Mouse (Mus musculus): ENCODE measurements around the gene Cped1.

Gene Cped1

DNA sequence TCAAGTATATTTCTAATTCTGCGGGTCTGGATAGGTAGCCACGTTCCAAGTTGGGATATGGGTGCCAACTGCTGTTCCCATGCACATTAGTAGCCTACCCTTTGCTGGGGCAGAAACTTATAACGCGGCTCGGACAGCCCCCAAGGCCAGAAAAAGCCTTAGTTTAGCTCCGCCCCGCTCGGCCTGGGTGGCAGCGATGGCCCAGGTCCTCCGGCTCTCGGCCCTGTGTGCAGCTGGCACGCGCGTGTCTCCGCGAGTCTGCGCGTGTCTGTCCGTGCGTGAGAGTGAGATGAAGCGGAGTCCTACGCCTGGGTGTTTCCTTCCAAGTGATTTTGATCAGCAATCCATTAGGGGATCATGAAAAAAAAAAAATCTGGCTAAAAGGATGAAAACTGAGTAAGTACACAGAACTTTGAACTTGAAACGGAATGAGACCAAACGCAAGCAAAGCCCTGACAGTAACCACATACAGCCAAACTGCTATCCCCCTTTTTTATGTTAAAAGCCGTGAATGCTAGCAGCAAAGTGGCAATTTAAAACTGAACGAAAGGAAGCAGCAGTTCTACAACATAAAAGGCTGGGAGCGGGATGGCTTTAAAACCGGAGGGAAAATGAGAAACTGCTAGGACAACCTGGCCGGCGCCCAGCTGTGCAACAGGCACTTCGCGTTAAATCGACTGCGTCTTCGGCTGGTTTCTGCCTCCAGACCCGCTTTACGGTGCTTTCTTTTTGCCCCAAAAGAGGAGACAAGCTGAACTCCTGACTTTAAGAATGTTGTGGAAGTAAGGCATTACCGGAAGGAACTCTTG is at the start of gene Cped1:
Cped1 (plus strand) TSS at position 185 of the 809 bp plus-strand sequence.
- DNase-seq (ENCODE audit: low read depth, low spot score) = peak; percentile 59

DNA sequence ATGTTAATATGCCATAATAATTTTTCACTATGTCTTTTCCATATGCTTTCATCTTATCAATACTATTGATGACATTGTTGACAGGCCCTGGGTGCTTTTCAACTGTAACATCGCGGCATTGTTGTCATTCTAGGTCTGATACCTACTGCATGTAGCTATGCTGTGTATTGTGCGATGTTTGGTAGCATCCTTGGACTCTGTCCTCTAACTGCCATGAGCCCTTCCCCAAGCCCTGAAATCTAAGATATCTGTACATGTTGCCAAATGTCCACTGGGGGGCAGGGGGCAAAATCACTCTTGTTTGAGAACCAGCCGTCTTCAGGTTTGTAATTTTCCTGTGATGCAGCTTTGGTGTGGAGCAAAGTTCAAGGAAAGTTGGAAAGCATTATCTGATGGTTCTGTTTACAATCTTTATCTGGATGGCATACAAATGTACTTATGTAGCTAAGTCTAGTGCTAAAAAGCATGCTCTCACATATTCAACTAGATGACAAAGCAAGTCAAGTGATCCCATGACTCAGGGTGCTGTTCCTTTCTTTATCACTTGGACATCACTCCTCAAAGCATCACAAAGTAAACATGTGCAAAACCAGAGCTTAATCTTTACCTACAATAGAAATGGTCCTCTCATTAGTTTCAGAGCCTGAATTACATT is 47.6 kb upstream of the Cped1 start:
- no peak for DNase-seq (ENCODE audit: low read depth, low spot score)

DNA sequence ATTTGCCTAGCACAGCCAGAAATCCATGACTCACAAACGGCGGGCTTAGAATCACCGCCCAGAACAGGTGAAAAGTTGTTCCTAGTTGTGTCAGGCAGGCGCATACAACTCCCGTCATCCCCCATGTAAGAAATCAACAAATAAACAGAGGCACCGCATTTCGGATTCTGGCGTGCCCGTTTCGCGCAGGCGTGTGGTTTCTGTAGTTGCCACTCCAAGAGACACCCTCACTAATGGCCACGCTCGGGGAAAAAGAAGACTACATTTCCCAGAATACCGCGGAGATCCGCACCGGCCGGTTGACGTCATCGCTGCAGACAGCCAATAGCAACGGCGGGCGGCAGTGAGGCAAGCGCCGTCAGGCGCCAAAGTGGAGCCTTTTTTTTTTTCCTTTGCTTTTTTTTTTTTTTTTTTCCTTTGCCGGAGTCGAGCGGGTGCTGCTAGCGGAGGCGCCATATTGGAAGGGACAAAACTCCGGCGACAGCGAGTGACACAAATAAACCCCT is 36.4 kb upstream of the Cped1 start, which contains the start of gene Ing3:
Ing3 (plus strand) TSS at position 346 of the 506 bp plus-strand sequence.
- peak; percentile 99 for DNase-seq (ENCODE audit: low read depth, low spot score)

DNA sequence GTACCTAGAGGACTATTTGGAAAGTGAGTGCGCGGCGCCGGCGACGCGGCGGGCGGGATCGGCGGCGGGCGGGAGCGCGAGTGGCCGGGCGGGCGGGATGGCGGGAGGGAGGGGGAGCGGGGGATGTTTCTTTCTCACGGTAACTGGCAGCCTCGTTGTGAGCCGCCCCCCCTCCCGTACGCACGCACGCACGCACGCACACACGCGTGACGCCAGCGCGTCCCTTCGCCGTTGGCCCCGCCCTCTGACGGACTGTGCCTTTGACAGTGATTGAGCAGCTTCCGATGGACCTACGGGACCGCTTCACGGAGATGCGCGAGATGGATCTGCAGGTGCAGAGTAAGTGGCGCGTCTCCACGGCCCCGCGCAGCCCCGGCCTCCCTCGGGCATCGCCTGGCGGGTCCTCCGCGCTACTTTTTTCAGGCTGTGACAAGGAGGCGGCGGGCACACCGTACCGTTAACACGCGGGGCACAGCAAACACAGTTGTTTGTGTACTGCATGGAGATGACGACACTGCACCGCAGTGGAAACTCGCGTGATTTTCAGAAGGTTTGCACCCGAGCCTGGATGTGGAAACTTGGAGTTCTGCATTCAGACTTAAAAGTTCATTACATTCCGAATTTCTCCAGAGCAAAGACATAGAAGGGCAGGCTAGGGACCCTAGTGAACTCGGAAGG is 35.8 kb upstream of the Cped1 start:
- peak; percentile 92 for DNase-seq (ENCODE audit: low read depth, low spot score)

DNA sequence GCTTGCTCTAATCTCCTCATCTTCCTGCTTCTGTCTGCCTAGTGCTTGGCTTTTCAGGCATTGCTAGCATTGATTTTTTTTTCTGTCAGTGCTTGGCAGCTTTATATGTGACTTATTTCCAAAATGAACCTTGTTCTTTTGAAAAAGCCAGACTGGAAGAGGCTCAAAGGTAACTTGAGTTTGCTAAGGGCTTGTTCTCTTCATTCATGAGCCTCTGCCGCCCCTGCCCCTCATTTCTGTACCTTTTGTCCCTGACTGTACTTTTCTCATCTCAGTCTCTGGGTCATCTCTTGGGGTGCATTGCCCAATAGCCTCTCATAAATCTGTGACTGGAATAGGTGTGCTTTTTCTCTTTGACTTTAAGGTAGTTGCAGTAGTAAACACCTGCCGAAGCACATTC is 35.0 kb upstream of the Cped1 start:
- DNase-seq (ENCODE audit: low read depth, low spot score) = no peak

DNA sequence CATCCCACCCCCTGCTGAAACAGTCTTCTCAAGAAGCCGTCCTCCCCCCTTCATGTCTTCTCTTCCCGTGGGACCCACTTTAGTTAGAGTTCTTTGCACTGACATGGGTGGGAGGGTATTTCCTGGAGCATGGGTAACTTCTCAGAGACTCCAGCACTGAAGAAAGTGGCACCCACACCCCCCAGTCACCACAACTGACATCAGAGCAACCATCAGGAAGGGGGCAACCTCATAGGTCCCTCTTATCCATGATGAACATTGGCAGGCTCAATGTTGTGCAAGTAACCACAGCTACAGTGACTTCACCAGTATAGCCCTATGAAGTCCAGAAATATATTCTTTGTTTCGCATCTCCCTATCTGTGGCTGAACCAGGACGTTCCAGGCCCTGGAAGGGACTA is 30.2 kb upstream of the Cped1 start:
- DNase-seq (ENCODE audit: low read depth, low spot score) = no peak

DNA sequence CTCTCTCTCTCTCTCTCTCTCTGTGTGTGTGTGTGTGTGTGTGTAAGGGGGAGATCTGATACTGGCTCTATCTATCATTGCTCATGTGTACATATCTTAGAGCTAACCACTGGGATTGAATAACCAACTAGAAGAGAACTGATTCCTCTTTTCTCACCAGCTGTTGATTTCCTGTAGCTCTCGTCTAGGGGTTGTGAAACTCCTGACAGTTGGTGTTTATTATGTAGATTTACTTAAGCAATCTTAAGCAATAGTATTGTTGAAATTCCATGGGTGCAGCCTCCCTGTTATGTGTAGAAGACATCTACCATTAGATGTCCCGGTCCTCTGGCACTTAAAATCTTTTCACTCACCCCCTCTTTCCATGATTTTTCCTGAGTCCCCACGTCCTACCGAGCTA is 26.8 kb upstream of the Cped1 start:
- no peak for DNase-seq (ENCODE audit: low read depth, low spot score)

DNA sequence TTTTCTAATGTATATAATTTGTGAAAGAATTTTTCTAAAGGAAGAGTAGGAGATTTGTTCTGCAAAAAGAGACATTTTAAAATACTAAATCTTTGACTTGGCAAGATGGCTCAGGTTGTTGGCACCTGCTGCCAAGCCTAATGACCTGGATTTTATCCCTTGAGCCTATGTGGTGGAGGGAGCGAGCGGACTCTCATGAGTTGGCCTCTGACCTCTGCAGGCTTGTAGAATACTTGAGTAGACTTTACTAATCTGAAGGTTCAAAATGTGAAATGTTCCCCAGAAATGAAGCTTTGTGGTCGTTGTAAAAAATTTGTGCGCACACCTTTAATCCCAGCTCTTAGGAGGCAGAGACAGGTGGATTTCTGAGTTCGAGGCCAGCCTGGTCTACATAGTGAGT is 25.8 kb upstream of the Cped1 start:
- no peak for DNase-seq (ENCODE audit: low read depth, low spot score)

DNA sequence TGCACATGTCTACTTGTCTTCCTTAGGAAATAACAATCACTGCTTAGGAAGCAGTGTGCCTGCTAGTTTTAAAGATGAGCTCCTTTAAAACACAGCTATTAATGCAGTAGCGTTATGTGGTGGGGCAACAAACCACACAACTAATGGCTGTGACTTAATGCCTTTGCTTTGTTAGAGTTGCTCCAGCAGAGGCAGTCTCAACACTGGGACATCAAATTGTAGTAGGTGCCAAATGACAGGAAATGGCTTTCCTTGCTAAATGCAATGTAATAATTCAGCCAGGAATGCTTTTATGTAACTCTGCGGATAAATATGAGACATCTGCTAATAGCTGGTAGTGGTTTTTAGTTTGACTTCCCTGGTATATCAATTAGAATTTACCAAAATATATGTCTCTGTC is 8.2 kb upstream of the Cped1 start:
- DNase-seq (ENCODE audit: low read depth, low spot score) = no peak

DNA sequence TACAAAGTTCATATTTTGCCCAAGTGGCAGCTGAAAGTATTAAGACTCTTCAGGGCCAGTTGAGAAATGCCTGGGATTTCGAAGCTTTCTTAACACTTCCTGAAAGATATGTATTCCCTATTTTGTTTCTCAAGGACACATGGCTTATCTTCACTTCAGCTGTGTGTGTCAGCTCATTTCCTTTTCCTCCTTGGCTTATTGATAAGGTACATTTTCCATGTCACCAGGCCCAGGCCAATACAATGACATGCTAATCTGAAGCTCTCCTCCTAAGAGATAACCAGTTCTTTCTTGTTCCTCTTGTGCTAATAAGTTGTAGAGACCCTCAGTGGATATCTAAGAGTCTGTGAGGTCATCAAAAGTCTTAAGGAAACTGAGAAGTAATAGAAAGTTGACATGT is 4.6 kb upstream of the Cped1 start:
- no peak for DNase-seq (ENCODE audit: low read depth, low spot score)

DNA sequence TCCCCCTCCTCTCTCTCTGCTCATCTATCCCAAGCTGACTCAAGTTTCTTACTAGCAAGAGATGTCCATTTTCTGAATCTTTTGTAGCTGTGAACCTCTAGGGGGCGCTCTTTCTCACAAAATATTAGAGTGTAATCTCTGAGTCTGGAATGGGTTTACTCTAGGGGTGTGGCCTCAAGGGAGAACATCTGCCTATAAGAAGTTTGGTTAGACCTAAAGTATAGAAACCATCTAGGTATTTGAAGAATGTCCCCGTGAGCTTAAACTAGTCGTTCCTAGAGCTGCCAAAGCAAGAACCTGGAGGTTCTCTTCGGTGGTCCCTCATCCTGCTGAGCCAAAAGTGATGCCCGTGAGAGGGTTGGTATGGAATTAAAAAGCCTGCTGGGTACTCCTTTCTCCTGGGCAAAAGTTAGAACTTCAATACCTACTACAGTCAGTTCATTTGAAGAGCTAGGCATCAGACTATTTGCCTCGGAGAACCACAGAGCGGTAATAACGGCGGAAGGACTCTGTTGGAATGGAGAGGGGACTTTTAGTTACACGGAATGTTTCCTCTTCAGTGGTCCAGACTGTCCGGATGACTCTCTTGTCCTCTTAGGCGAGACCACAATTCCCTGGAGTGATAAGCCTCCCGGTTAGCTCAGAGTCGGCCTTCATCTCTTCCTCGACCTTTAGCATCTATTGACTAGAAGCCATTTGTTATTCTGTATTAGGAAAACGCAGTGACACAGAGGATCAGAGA is 555 bp upstream of the Cped1 start:
- DNase-seq (ENCODE audit: low read depth, low spot score) = peak; percentile 89

DNA sequence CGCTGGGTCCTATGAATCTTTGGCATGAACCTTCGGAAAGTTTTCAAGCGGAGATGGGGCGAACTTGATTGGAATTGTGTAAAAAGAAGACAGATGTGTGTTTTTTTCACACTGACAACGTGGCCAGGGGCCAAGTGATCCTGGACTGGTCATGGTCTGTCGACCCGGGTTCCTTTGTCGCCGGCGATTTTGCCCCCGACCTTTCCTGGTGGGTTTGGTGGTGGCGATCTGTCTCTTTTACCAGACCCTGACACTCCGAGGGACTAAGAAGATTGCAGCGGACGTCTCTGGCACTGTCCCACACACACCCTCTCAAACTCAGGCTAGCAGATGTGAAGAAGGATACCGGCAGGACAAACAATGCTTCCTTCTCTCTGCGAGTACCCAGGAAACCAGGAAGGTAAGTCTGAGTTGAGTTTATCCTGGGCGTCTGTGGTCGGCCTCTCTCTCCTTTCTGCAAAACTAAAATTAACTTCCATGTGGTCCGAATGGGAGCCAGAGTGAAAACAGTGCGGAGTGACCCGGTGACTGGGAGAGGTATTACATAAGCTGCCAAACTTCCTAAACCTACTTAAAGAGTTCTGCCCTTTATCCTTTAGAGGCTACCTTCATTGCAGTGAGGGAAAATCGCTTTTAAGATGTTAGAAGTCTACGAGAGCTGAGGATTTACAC is 1.1 kb downstream of the Cped1 start:
- no peak for DNase-seq (ENCODE audit: low read depth, low spot score)

DNA sequence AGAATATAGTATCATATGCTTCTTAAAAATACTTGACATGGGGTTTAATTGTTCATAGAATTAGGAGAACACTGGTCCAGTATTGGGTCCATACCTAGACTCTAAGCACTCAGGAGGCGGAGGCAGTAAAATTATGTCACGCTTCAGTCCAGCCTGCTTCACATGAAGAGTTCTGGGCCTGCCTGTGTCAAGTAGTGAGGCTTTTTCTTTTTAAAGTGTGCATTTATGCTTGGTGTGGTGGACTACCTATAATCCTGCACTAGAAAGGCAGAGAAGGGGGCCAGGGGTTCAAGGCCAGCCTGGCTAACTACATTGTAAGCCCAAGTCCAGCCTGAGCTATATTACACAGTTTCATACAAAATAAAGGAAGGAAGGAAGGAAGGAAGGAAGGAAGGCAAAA is 1.8 kb downstream of the Cped1 start:
- DNase-seq (ENCODE audit: low read depth, low spot score) = no peak

DNA sequence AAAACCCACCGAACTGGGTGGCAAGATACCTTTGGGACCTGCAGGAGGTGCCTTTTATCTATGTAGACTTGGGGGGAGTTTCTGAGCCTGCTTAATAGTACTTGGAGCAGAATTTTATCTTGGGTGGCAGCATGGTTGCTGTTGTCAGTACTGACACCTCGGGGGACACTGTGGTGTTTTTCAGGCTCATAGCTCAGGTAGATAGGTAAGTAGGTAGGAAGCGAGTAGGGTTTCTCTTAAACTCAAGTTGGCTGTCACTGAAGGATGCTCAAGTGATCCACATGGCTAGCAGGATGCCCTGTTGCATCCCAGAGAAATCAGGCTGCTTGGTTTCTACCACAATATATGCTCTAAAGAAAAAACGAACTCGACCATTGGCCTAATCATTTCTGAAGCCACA is 2.6 kb downstream of the Cped1 start:
- DNase-seq (ENCODE audit: low read depth, low spot score) = no peak

DNA sequence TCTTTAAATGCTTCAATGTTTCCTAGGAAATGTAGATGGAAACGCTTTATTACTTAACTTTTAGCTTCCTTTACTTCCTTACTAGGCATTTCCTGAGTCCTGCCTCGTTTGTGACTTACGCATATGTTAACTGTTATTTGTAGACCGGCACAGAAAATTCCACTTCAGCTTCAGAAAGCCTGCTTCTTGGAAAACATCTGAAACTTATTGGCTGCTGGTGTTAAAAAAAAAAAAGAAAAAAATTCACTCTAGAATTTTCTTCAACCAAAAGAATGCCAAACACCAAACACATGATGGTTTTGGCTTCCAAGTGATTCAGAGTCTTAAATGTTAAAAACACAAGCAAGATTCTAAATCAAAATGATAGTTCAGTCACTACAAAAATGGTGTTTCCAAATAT is 3.4 kb downstream of the Cped1 start:
- DNase-seq (ENCODE audit: low read depth, low spot score) = no peak

DNA sequence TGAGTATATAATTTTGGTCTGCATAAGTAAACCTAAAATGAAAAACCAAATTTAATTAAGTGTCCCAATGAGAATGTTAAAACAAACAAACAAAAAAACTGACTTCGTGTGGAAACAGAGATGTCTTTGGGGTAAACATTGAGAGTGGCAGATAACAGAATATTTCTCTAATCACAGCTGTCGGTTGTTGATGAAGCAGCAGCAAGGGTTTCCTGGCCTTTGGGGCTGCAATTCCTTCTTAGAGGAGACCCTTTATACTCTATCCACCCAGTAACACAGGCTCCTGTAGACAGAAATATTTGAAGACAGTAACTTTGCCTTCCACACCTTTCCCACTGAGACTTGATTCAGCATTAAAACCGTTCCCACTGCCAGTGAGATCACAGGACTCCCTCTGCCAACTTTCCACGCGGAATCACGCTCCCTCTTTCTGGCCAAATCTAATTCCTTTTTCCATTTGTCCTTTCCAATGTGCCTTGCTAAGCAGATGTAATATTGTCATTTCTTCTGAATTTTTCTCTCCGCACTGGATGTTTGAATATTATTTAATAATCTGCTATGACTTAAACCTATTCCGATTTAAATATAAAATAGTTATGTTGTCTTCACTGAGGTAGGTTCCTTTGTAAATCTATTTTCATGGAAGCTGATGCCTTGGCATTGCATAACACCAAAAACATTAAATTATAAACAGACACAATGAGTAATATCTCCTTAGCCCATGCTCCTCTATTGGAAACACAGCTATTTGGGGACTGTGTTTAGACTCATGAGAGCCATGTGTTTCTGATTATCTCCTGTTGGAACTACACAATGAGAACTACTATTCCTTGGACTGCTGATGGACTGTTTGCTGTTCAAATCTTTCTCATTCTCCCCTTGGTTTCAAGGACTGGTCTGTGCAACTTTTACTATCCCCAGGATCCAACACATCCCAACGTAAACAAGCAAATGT is 4.7 kb downstream of the Cped1 start:
- peak; percentile 57 for DNase-seq (ENCODE audit: low read depth, low spot score)

DNA sequence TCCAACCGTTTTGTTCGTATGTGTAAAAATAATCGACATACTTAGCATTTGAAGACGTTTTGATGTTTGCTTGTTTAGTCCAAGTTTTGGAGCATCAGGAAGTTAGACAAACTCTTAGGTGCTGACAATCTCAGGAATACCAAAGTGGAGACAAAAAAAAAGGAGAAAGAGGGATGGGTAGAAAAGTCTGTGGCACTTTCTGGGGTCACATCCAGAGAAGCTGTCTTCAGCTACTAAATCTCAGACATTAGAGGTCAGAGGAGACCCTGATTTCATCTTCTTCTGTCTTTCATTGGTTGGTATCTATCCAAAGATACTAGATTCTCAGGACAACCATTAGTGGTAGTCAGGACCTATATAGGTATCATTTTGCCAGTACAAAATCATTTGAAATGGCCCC is 5.4 kb downstream of the Cped1 start:
- DNase-seq (ENCODE audit: low read depth, low spot score) = no peak

DNA sequence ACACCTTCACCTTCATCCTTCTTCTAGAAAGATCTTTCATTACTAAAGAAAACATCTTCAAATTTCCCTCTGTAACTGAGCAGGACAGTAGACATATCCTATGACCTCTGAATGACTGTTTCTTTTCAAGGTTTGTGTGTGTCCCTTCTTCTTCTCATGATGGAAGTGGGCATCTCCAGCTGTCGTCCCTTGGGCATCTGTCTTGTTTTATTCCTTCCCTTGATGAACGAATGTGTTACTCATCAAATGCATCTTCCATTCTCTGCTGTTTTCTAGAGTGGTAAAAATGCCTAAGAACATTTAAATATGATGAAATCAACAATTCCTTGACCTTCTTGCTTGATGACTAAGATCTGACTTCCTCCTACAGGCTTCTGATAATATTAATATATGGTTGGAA is 7.4 kb downstream of the Cped1 start:
- no peak for DNase-seq (ENCODE audit: low read depth, low spot score)

DNA sequence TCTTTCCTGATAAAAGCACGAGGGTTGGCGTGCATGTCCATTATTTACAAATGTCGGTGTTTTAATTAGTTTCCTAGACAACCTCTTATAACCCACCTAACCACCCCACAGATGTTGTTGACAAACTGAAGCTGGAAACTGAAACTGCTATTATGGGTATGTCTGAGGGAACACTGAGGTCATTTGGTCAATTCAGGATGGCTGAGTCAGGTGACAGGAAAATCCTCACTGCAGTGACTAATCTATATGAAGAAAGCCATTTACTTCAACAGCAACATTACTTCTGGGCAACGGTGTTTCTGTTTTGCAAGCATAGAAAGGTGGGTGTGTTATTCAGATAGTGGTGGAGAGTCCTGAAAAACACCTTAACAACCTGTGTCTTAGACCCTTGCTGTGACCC is 12.4 kb downstream of the Cped1 start:
- DNase-seq (ENCODE audit: low read depth, low spot score) = no peak

DNA sequence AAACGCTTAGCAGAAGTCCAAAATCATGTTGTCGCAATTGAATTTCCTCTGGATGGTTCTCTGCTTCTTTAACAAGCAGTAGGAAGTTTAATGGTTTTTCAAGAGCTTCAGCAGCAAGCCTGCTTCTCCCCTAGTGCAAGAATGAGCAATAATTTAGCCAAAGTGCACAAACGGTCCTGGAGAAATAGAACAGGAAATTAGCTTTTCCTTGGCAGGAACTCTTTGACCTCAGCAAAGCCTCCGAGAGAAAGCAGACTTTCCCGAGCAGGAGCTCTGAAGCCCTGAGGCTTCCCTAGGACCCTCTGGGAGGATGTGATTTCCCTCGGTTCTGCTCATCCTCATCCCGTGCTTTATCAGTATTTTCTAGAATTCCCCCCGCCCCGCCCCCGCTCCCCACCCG is 13.3 kb downstream of the Cped1 start:
- DNase-seq (ENCODE audit: low read depth, low spot score) = peak; percentile 58
